Mouse (Mus musculus) ES-Bruce4 (cell line): ENCODE data around the gene Sned1.

Experiments used
- CTCF ChIP-seq: IDR thresholded peaks from one replicate; pipeline ENCODE4 v1.8.1; 2011; ENCODE audit warnings: low read depth, low read length
- EP300 ChIP-seq: IDR thresholded peaks from 2 replicates; pipeline ENCODE4 v1.6.1; 2011; ENCODE audit warnings: low read depth, low read length; ENCODE audit not compliant: insufficient read depth

GRCm38 (mm10) chr1:93277041-93277440, 41.4 kb downstream of the Sned1 start:
- no peak for TF ChIP-seq CTCF
- no peak for TF ChIP-seq EP300
